Mouse (Mus musculus) MEL (cell line): ENCODE measurements at regions not wholly inside any gene's neighbourhood (a gene's known extent, or its start where the extent isn't known, plus 50 kb on each side); places are given as distances from the start of the nearest gene placed in this dataset.

Experiments used
- DNase-seq: peaks from one replicate; pipeline ENCODE4 v3.0.0; 2011; ENCODE audit warnings: low read depth, low spot score
- H3K27ac ChIP-seq: 2 replicates; pipeline ENCODE4 v1.5.1; 2012; ENCODE audit warnings: low read depth, mild to moderate bottlenecking, control low read depth, low read length, moderate library complexity; ENCODE audit not compliant: control insufficient read depth
- H3K27me3 ChIP-seq, 2 experiments: fragments of 150-350 bp in 1 of 2; sonication (generic) in 1 of 2; 2 replicates each; pipeline ENCODE4 v1.6.1; 2012; ENCODE audit warnings: low read length in 2 of 2, mild to moderate bottlenecking in 2 of 2, improper control_type of control experiment in 1 of 2, moderate library complexity in 1 of 2; ENCODE audit not compliant: insufficient read depth in 2 of 2, control insufficient read depth in 1 of 2
- H3K36me3 ChIP-seq, 2 experiments: 2 replicates each; pipeline ENCODE4 v1.6.1; 2012 to 2014; ENCODE audit warnings: low read length in 2 of 2, improper control_type of control experiment in 1 of 2, inconsistent platforms in 1 of 2, mild to moderate bottlenecking in 1 of 2; ENCODE audit not compliant: insufficient read depth in 2 of 2, control insufficient read depth in 1 of 2
- H3K4me1 ChIP-seq, 2 experiments: fragments of 150-350 bp in 1 of 2; sonication (generic) in 1 of 2; 2 replicates each; pipeline ENCODE4 v1.6.1; 2012; ENCODE audit warnings: low read length in 2 of 2, improper control_type of control experiment in 1 of 2, mild to moderate bottlenecking in 1 of 2; ENCODE audit not compliant: insufficient read depth in 2 of 2, control insufficient read depth in 1 of 2
- H3K4me3 ChIP-seq, 2 experiments: fragments of 150-350 bp in 1 of 2; sonication (generic) in 1 of 2; 2 replicates each; pipeline ENCODE4 v1.5.1; 2012; ENCODE audit warnings: low read depth in 2 of 2, low read length in 2 of 2, mild to moderate bottlenecking in 2 of 2, moderate library complexity in 2 of 2, control low read depth in 1 of 2, improper control_type of control experiment in 1 of 2; ENCODE audit not compliant: control insufficient read depth in 1 of 2, insufficient read depth in 1 of 2
- H3K79me2 ChIP-seq: 2 replicates; pipeline ENCODE4 v1.6.1; 2012; ENCODE audit warnings: mild to moderate bottlenecking, low read length, moderate library complexity; ENCODE audit not compliant: control insufficient read depth, poor library complexity, insufficient read depth
- H3K9ac ChIP-seq: 2 replicates; pipeline ENCODE4 v1.6.1; 2012; ENCODE audit warnings: low read depth, mild to moderate bottlenecking, control low read depth, low read length, moderate library complexity; ENCODE audit not compliant: control insufficient read depth, poor library complexity, severe bottlenecking
- H3K9me3 ChIP-seq: fragments of 150-350 bp; sonication (generic); replicated peaks from 2 replicates; pipeline ENCODE4 v1.6.1; 2012; ENCODE audit warnings: mild to moderate bottlenecking, low read length, improper control_type of control experiment, moderate library complexity; ENCODE audit not compliant: insufficient read depth
- BHLHE40 ChIP-seq: IDR thresholded peaks from 2 replicates; pipeline ENCODE4 v1.6.1; 2012; ENCODE audit warnings: low read depth, mild to moderate bottlenecking, inconsistent platforms, low read length, improper control_type of control experiment, borderline replicate concordance
- CHD1 ChIP-seq: IDR thresholded peaks from 2 replicates; pipeline ENCODE4 v1.6.1; 2012; ENCODE audit warnings: low read depth, mild to moderate bottlenecking, inconsistent platforms, low read length, improper control_type of control experiment
- CHD2 ChIP-seq: IDR thresholded peaks from 2 replicates; pipeline ENCODE4 v1.6.1; 2011; ENCODE audit warnings: low read length, improper control_type of control experiment
- CTCF ChIP-seq, 3 experiments: IDR thresholded peaks in 2 of 3; conservative IDR thresholded peaks in 1 of 3; 2 replicates each; pipeline ENCODE4 v1.5.1; 2011 to 2012; ENCODE audit warnings: low read length in 3 of 3, low read depth in 2 of 3, mild to moderate bottlenecking in 2 of 3, improper control_type of control experiment in 1 of 3, inconsistent platforms in 1 of 3, mixed read lengths in 1 of 3, moderate library complexity in 1 of 3; ENCODE audit not compliant: control insufficient read depth in 1 of 3, insufficient read depth in 1 of 3, poor library complexity in 1 of 3, severe bottlenecking in 1 of 3
- ELF1 ChIP-seq: IDR thresholded peaks from 2 replicates; pipeline ENCODE4 v1.6.1; 2014; ENCODE audit warnings: low read depth, mild to moderate bottlenecking, inconsistent platforms, low read length, improper control_type of control experiment, moderate library complexity
- ETS1 ChIP-seq: IDR thresholded peaks from 2 replicates; pipeline ENCODE4 v1.6.1; 2012; ENCODE audit warnings: low read depth, mild to moderate bottlenecking, inconsistent platforms, low read length, improper control_type of control experiment, moderate library complexity
- GATA1 ChIP-seq: IDR thresholded peaks from 2 replicates; pipeline ENCODE4 v1.6.1; 2011; ENCODE audit warnings: low read depth, low read length, improper control_type of control experiment
- HCFC1 ChIP-seq: IDR thresholded peaks from 2 replicates; pipeline ENCODE4 v1.6.1; 2012; ENCODE audit warnings: low read depth, mild to moderate bottlenecking, inconsistent platforms, low read length, improper control_type of control experiment, moderate library complexity
- JUND ChIP-seq: IDR thresholded peaks from 2 replicates; pipeline ENCODE4 v1.6.1; 2011; ENCODE audit warnings: low read depth, mild to moderate bottlenecking, improper control_type of control experiment, low read length
- KAT2A ChIP-seq: conservative IDR thresholded peaks from 2 replicates; pipeline ENCODE4 v1.6.1; 2012; ENCODE audit warnings: low read depth, low read length, improper control_type of control experiment, inconsistent platforms
- MAFK ChIP-seq: IDR thresholded peaks from 2 replicates; pipeline ENCODE4 v1.6.1; 2011; ENCODE audit warnings: low read depth, mild to moderate bottlenecking, low read length, improper control_type of control experiment, borderline replicate concordance
- MAX ChIP-seq: IDR thresholded peaks from 2 replicates; pipeline ENCODE4 v1.6.1; 2011; ENCODE audit warnings: low read length, improper control_type of control experiment
- MAZ ChIP-seq: IDR thresholded peaks from 2 replicates; pipeline ENCODE4 v1.6.1; 2012; ENCODE audit warnings: low read depth, mild to moderate bottlenecking, inconsistent platforms, low read length, improper control_type of control experiment
- MEF2A ChIP-seq: IDR thresholded peaks from 2 replicates; pipeline ENCODE4 v1.6.1; 2014; ENCODE audit warnings: low read depth, mild to moderate bottlenecking, inconsistent platforms, low read length, improper control_type of control experiment; ENCODE audit not compliant: poor library complexity, insufficient replicate concordance, severe bottlenecking; ENCODE audit errors: extremely low read depth
- MXI1 ChIP-seq: IDR thresholded peaks from 2 replicates; pipeline ENCODE4 v1.6.1; 2011; ENCODE audit warnings: mild to moderate bottlenecking, low read depth, low read length, improper control_type of control experiment
- NELFE ChIP-seq: IDR thresholded peaks from 2 replicates; pipeline ENCODE4 v1.6.1; 2011; ENCODE audit warnings: low read depth, low read length, improper control_type of control experiment
- NRF1 ChIP-seq: IDR thresholded peaks from 2 replicates; pipeline ENCODE4 v1.6.1; 2014; ENCODE audit warnings: low read depth, mild to moderate bottlenecking, inconsistent platforms, low read length, improper control_type of control experiment, moderate library complexity; ENCODE audit not compliant: poor library complexity, insufficient read depth, severe bottlenecking
- POLR2A ChIP-seq, 2 experiments: IDR thresholded peaks; 2 replicates each; pipeline ENCODE4 v1.6.1; 2011 to 2012; ENCODE audit warnings: low read length in 2 of 2, mild to moderate bottlenecking in 2 of 2, control low read depth in 1 of 2, improper control_type of control experiment in 1 of 2, low read depth in 1 of 2, moderate library complexity in 1 of 2; ENCODE audit not compliant: control insufficient read depth in 1 of 2, insufficient read depth in 1 of 2, poor library complexity in 1 of 2
- POLR2AphosphoS5 ChIP-seq: IDR thresholded peaks from 2 replicates; pipeline ENCODE4 v1.6.1; 2012; ENCODE audit warnings: low read depth, borderline replicate concordance, mild to moderate bottlenecking, inconsistent platforms, low read length, moderate library complexity, mixed read lengths
- RAD21 ChIP-seq: IDR thresholded peaks from 2 replicates; pipeline ENCODE4 v1.6.1; 2011; ENCODE audit warnings: mild to moderate bottlenecking, low read depth, low read length, improper control_type of control experiment
- SIN3A ChIP-seq: IDR thresholded peaks from 2 replicates; pipeline ENCODE4 v1.6.1; 2012; ENCODE audit warnings: low read length, improper control_type of control experiment, inconsistent platforms
- SMC3 ChIP-seq: IDR thresholded peaks from 2 replicates; pipeline ENCODE4 v1.6.1; 2011; ENCODE audit warnings: low read depth, low read length, improper control_type of control experiment
- TBP ChIP-seq: IDR thresholded peaks from 2 replicates; pipeline ENCODE4 v1.8.0; 2011; ENCODE audit warnings: low read depth, low read length, improper control_type of control experiment
- TCF12 ChIP-seq: IDR thresholded peaks from 2 replicates; pipeline ENCODE4 v1.6.1; 2014; ENCODE audit warnings: low read depth, mild to moderate bottlenecking, inconsistent platforms, low read length, improper control_type of control experiment, moderate library complexity
- USF1 ChIP-seq: IDR thresholded peaks from 2 replicates; pipeline ENCODE4 v1.6.1; 2014; ENCODE audit warnings: low read depth, mild to moderate bottlenecking, inconsistent platforms, low read length, improper control_type of control experiment, moderate library complexity
- ZMIZ1 ChIP-seq: IDR thresholded peaks from 2 replicates; pipeline ENCODE4 v1.6.1; 2012; ENCODE audit warnings: low read depth, mild to moderate bottlenecking, inconsistent platforms, low read length, improper control_type of control experiment, moderate library complexity
- ZNF384 ChIP-seq: IDR thresholded peaks from 2 replicates; pipeline ENCODE4 v1.6.1; 2012; ENCODE audit warnings: low read depth, mild to moderate bottlenecking, inconsistent platforms, low read length, improper control_type of control experiment

DNA sequence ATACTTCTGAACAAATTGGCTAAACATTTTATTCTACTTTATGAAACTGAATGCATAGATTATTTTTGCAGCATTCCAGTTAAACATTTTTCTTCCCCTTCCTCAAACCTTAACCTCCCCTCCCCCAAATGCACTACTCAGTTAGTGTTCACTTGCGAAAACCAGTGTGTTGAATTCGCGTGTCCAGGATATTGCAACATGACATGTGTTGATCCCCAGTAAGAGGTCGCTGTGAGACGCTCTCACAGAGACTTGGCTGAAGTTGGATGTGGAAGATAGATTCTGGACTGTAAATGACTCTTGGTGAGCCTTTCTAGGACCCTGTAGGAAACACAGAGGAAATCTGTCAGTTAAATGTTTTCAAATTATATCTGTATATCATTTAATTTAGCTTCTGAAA, 221.0 kb upstream of the Zic1 start:
- TF ChIP-seq MAFK (no peak), CHD2 (no peak), CHD1 (no peak), HCFC1 (no peak), ZMIZ1 (no peak), SMC3 (no peak), SIN3A (no peak)
- no peaks in the 10 kb centered on the region for H3K79me2 ChIP-seq
- no peaks in the 10 kb centered on the region for H3K4me1 ChIP-seq
- no peak overlapping the region for H3K27ac ChIP-seq
- no peak overlapping the region for H3K9ac ChIP-seq
- H3K4me3 ChIP-seq, result no peak overlapping the region
- DNase-seq, result no peak
- H3K36me3 ChIP-seq, result no peaks in the 10 kb centered on the region
- H3K27me3 ChIP-seq, result no peaks in the 10 kb centered on the region
- H3K9me3 ChIP-seq, result no peaks in the 10 kb centered on the region

DNA sequence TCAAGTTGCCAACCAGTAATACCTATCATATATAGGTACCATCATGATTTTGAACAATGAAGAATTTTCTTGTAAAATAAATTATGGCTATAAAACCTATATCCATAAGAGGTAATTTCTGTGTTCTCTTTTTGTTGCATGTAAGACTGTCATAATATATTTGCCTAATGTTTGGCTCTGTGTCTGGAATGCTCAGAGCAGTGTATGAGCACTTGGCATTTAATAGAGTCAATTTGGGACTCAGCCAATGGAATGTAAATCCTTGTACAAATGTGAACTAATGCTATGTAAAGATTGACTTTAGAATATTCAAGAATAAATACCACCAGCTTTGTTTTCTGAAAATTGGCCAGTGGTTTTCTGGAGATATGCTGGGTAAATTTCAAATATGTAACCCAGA, 208.5 kb upstream of the Zic1 start:
- no peak for TF ChIP-seq ETS1
- TF ChIP-seq NELFE, result no peak
- TF ChIP-seq ELF1, result no peak
- no peak for TF ChIP-seq ZNF384
- TF ChIP-seq MXI1, result no peak
- TF ChIP-seq KAT2A, result no peak
- TF ChIP-seq CHD2, result no peak
- TF ChIP-seq MEF2A, result no peak
- TF ChIP-seq POLR2AphosphoS5, result no peak
- TF ChIP-seq SIN3A, result no peak
- TF ChIP-seq MAFK, result no peak
- Histone ChIP-seq H3K4me1 (no peaks in the 10 kb centered on the region), H3K9me3 (no peaks in the 10 kb centered on the region), H3K4me3 (no peak overlapping the region), H3K27me3 (no peaks in the 10 kb centered on the region), H3K79me2 (no peaks in the 10 kb centered on the region), H3K9ac (no peak overlapping the region), H3K36me3 (no peaks in the 10 kb centered on the region), H3K27ac (no peak overlapping the region)
- DNase-seq, result no peak

DNA sequence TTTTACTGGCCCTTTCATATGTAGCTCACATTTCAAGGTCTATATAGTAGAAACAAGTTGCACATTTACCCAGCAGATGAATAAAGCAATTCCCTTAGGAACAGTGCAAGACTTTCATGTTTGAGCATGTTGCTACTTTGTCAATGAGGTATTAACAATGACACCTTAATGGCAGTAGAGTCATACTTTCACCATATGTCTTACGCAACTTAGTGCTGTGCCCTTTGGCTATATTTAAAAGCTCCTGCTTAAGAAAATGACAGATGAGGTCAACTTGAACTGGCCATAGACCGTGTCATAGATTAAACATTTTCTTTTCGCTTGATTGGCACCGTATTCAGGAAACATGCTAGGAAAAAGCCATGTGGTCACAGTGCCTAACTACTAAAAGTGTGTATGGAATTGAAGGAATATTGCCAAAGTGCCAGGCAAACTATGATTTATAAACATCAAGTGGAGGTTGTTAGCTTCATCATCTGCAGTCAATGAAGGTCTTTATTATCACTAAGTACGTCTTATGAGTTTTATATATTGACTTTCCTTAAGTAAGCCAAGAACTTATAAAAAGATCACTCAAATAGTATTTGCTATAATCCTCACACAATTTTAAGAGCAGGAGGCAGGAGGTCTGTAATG, 200.5 kb upstream of the Zic1 start:
- Histone ChIP-seq H3K27ac (no peak overlapping the region), H3K9ac (no peak overlapping the region), H3K4me3 (no peak overlapping the region), H3K9me3 (no peaks in the 10 kb centered on the region), H3K36me3 (no peaks in the 10 kb centered on the region), H3K4me1 (no peaks in the 10 kb centered on the region), H3K79me2 (no peaks in the 10 kb centered on the region), H3K27me3 (no peaks in the 10 kb centered on the region)
- no peak for DNase-seq
- TF ChIP-seq CTCF (IDR thresholded peaks at IDR 0.05 in 2 of 3, conservative IDR thresholded peaks at IDR 0.05 in 1 of 3; ENCODE audit: control insufficient read depth in 1 of 3, insufficient read depth in 1 of 3, low read depth in 2 of 3, low read length in 3 of 3, poor library complexity in 1 of 3, severe bottlenecking in 1 of 3) (no peak), USF1 (no peak), NRF1 (no peak), SMC3 (no peak), HCFC1 (no peak), TBP (no peak), BHLHE40 (no peak), RAD21 (no peak), KAT2A (no peak), MAX (no peak), MAZ (no peak), CHD1 (no peak), TCF12 (no peak), ETS1 (no peak), GATA1 (no peak), JUND (no peak), NELFE (no peak), POLR2A (IDR thresholded peaks at IDR 0.05; ENCODE audit: control insufficient read depth in 1 of 2, insufficient read depth in 1 of 2, low read depth in 1 of 2, low read length in 2 of 2, poor library complexity in 1 of 2) (no peak)
